Comparison of ENCODE assay signal across 8 mouse cellular contexts in the genomic region with DNA sequence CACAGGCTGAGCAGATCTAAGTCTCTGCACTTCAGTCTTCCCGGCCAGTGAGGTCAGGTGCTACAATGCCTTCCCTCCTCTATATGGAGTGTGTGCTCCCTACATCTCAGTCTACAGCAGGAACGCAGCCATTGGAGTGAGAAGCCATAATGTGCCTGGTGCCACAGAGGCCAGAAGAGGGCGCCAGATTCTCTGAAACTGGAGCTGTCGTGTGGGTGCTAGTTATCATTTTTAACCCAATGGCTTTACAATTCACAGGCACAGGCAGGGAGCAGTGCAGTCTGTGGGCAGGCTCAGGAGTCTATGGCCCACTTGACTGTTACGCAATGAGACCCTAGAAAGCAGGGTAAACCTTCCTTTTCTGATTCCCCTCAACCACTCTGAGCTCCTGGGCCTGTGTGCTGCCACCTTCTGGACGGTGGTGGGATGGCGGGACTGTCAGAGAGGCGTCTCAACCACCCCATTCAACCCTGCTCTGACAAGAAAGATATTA. TPM values are rescaled to one million over a fixed set of nuclear protein-coding genes. Genes with fewer than 3 reads are reported as not detected.
A peak's percentile ranks its signal among the peaks of the same experiment; 100 is the strongest.
DNase-seq lines count a peak whose midpoint lies in the region; ATAC-seq and TF ChIP-seq lines count a peak whose summit lies in the region.

No protein-coding gene starts in this region.

- peak; percentile 88 for TF ChIP-seq CTCF in kidney, postnatal 0 days (IDR thresholded peaks at IDR 0.05; ENCODE audit: low read depth)

- no peak overlapping the region for H3K27ac ChIP-seq in heart, embryonic 14.5 days (replicated peaks in 1 of 2; ENCODE audit: control insufficient read depth in 1 of 2, insufficient read depth in 1 of 2, low read depth in 2 of 2, low read length in 2 of 2)
- no peak overlapping the region for H3K27ac ChIP-seq in kidney, postnatal 0 days
- no peak overlapping the region for H3K27ac ChIP-seq in liver, embryonic 12.5 days
- H3K27ac ChIP-seq in stomach, embryonic 14.5 days (ENCODE audit: low read length), result no peak overlapping the region

- peak; percentile 60 to 82 for DNase-seq in CD8-positive naive resting alpha-beta T cell, adult 2 months (ENCODE audit: low read depth in 2 of 2, low spot score in 2 of 2)
- peak; percentile 68 for DNase-seq in c-Kit-negative CD71-positive TER-119-positive erythroid progenitor cells, embryonic 14.5 days (ENCODE audit: low read depth, low spot score)
- peak; percentile 84 for DNase-seq in kidney, postnatal 0 days (ENCODE audit: low spot score)
- DNase-seq in naive thymus-derived CD4-positive, alpha-beta T cell, adult 2 months (ENCODE audit: low read depth), result peak; percentile 88

- no peaks in the 10 kb centered on the region for H3K36me3 ChIP-seq in heart, embryonic 14.5 days (ENCODE audit: control insufficient read depth, insufficient read depth, low read length)
- H3K36me3 ChIP-seq in kidney, postnatal 0 days (ENCODE audit: insufficient read depth, low read length), result no peaks in the 10 kb centered on the region
- H3K36me3 ChIP-seq in liver, embryonic 12.5 days, result no peaks in the 10 kb centered on the region
- no peaks in the 10 kb centered on the region for H3K36me3 ChIP-seq in stomach, embryonic 14.5 days (ENCODE audit: control insufficient read depth, insufficient read depth, low read length)

- H3K9me3 ChIP-seq in heart, embryonic 14.5 days (ENCODE audit: control insufficient read depth, low read length), result 0 out of 2 replicates have a peak, but pooled peaks cover 1% of the 10 kb centered on the region
- H3K9me3 ChIP-seq in kidney, postnatal 0 days (replicated peaks; ENCODE audit: low read length), result no peaks in the 10 kb centered on the region
- no peaks in the 10 kb centered on the region for H3K9me3 ChIP-seq in liver, embryonic 12.5 days (replicated peaks)
- H3K9me3 ChIP-seq in stomach, embryonic 14.5 days (ENCODE audit: control insufficient read depth, low read depth, low read length), result no peaks in the 10 kb centered on the region

- H3K4me3 ChIP-seq in heart, embryonic 14.5 days (ENCODE audit: control insufficient read depth in 1 of 2, insufficient read depth in 1 of 2, low read depth in 1 of 2, low read length in 2 of 2), result peak overlapping the region in 1 of 2 experiments; percentile 23; a peak in 2 of 4 replicates
- H3K4me3 ChIP-seq in kidney, postnatal 0 days (replicated peaks; ENCODE audit: low read depth, low read length), result peak overlapping the region; percentile 20; the same call in 1 of the 2 replicates
- peak overlapping the region; percentile 18; the same call in 1 of the 2 replicates for H3K4me3 ChIP-seq in liver, embryonic 12.5 days
- no peak overlapping the region for H3K4me3 ChIP-seq in stomach, embryonic 14.5 days (ENCODE audit: low read depth, low read length)

- 4% methylated on average over 8 of the region's 8 CpGs for WGBS in heart, embryonic 14.5 days
- 7% methylated on average over 8 of the region's 8 CpGs for WGBS in kidney, postnatal 0 days
- WGBS in liver, embryonic 12.5 days (ENCODE audit: insufficient replicate concordance), result 6% methylated on average over 8 of the region's 8 CpGs
- WGBS in stomach, embryonic 14.5 days, result 15% methylated on average over 8 of the region's 8 CpGs

- no peaks in the 10 kb centered on the region for H3K4me1 ChIP-seq in heart, embryonic 14.5 days (ENCODE audit: control insufficient read depth in 2 of 2, insufficient read depth in 2 of 2, low read length in 2 of 2)
- no peaks in the 10 kb centered on the region for H3K4me1 ChIP-seq in kidney, postnatal 0 days (replicated peaks; ENCODE audit: insufficient read depth, low read length)
- H3K4me1 ChIP-seq in liver, embryonic 12.5 days, result peaks cover 24% of the 10 kb centered on the region
- H3K4me1 ChIP-seq in stomach, embryonic 14.5 days (ENCODE audit: control insufficient read depth, insufficient read depth, low read length), result 0 out of 2 replicates have a peak, but pooled peaks cover 5% of the 10 kb centered on the region

- peak overlapping the region; percentile 58 for H3K4me2 ChIP-seq in heart, embryonic 14.5 days (ENCODE audit: low read length)
- peak overlapping the region; percentile 50 for H3K4me2 ChIP-seq in kidney, postnatal 0 days (ENCODE audit: low read length)
- peak overlapping the region; percentile 54 for H3K4me2 ChIP-seq in liver, embryonic 12.5 days
- H3K4me2 ChIP-seq in stomach, embryonic 14.5 days (replicated peaks; ENCODE audit: low read depth, low read length), result no peak overlapping the region

- peak; percentile 89 for ATAC-seq in erythroid progenitor cell, adult 5-6 weeks (replicated peaks; ENCODE audit: low FRiP score, poor library complexity, severe bottlenecking)
- ATAC-seq in heart, embryonic 14.5 days (ENCODE audit: insufficient number of reproducible peaks, insufficient read depth, low FRiP score, low read depth), result 0 out of 2 replicates have a peak, but pooled peaks have one; percentile 39
- ATAC-seq in kidney, postnatal 0 days (replicated peaks; ENCODE audit: low FRiP score, low read depth), result peak; percentile 60
- peak; percentile 63; the same call in 1 of the 2 replicates for ATAC-seq in liver, embryonic 12.5 days
- ATAC-seq in stomach, embryonic 14.5 days (ENCODE audit: insufficient number of reproducible peaks, insufficient read depth, low FRiP score, low read depth), result peak; percentile 42; the same call in 1 of the 2 replicates

- no peak overlapping the region for H3K9ac ChIP-seq in heart, embryonic 14.5 days (ENCODE audit: low read length)
- H3K9ac ChIP-seq in kidney, postnatal 0 days (ENCODE audit: low read depth, low read length), result no peak overlapping the region
- H3K9ac ChIP-seq in liver, embryonic 12.5 days, result no peak overlapping the region
- no peak overlapping the region for H3K9ac ChIP-seq in stomach, embryonic 14.5 days (replicated peaks; ENCODE audit: low read depth, low read length)

- no peaks in the 10 kb centered on the region for H3K27me3 ChIP-seq in heart, embryonic 14.5 days (ENCODE audit: control insufficient read depth, insufficient read depth, low read length)
- no peaks in the 10 kb centered on the region for H3K27me3 ChIP-seq in kidney, postnatal 0 days (ENCODE audit: insufficient read depth, low read length)
- peaks cover 21% of the 10 kb centered on the region; the same call in 1 of the 2 replicates for H3K27me3 ChIP-seq in liver, embryonic 12.5 days (replicated peaks)
- no peaks in the 10 kb centered on the region for H3K27me3 ChIP-seq in stomach, embryonic 14.5 days (ENCODE audit: control insufficient read depth, insufficient read depth, low read length)

RNA-seq across cellular contexts. Expression of gene Il22ra1, which starts 18.9 kb away (rescaled TPM):
- not detected in 2 replicates for total RNA-seq in erythroid progenitor cell, adult 5-6 weeks (2015; ENCODE audit: low replicate concordance)
- 0.64 and 3.6 TPM in 2 replicates for total RNA-seq in erythroid progenitor cell, adult 5-6 weeks (2017; ENCODE audit: low replicate concordance)
- polyA plus RNA-seq in heart, embryonic 14.5 days (2014; fragmentation: Nextera tagmentation; extraction: Ambion mirVana), result not detected in 2 replicates
- polyA plus RNA-seq in kidney, postnatal 0 days (2015; fragmentation: Nextera tagmentation; extraction: Ambion mirVana), result 0.04 and 0.08 TPM in 2 replicates
- polyA plus RNA-seq in liver, embryonic 12.5 days (2016; fragmentation: Nextera tagmentation; extraction: Ambion mirVana), result 0.19 and 0.37 TPM in 2 replicates
- polyA plus RNA-seq in stomach, embryonic 14.5 days (2014; fragmentation: Nextera tagmentation; extraction: Ambion mirVana), result 0.33 and 0.60 TPM in 2 replicates

RNA-seq across cellular contexts. Expression of gene Ifnlr1, which starts 23.0 kb away (rescaled TPM):
- total RNA-seq in erythroid progenitor cell, adult 5-6 weeks (2015; ENCODE audit: low replicate concordance), result not detected in 2 replicates
- total RNA-seq in erythroid progenitor cell, adult 5-6 weeks (2017; ENCODE audit: low replicate concordance), result 0.26 TPM in 1 of 2 replicates, not detected in the other
- 0.65 and 0.98 TPM in 2 replicates for polyA plus RNA-seq in heart, embryonic 14.5 days (2014; fragmentation: Nextera tagmentation; extraction: Ambion mirVana)
- 0.83 and 1.3 TPM in 2 replicates for polyA plus RNA-seq in kidney, postnatal 0 days (2015; fragmentation: Nextera tagmentation; extraction: Ambion mirVana)
- 0.06 and 0.07 TPM in 2 replicates for polyA plus RNA-seq in liver, embryonic 12.5 days (2016; fragmentation: Nextera tagmentation; extraction: Ambion mirVana)
- 1.4 and 1.8 TPM in 2 replicates for polyA plus RNA-seq in stomach, embryonic 14.5 days (2014; fragmentation: Nextera tagmentation; extraction: Ambion mirVana)

RNA-seq across cellular contexts. Expression of gene Myom3, which starts 50.4 kb away (rescaled TPM):
- total RNA-seq in erythroid progenitor cell, adult 5-6 weeks (2015; ENCODE audit: low replicate concordance), result not detected in 2 replicates
- not detected in 2 replicates for total RNA-seq in erythroid progenitor cell, adult 5-6 weeks (2017; ENCODE audit: low replicate concordance)
- polyA plus RNA-seq in heart, embryonic 14.5 days (2014; fragmentation: Nextera tagmentation; extraction: Ambion mirVana), result 0.12 TPM in 1 of 2 replicates, not detected in the other
- 0.39 and 0.54 TPM in 2 replicates for polyA plus RNA-seq in kidney, postnatal 0 days (2015; fragmentation: Nextera tagmentation; extraction: Ambion mirVana)
- polyA plus RNA-seq in liver, embryonic 12.5 days (2016; fragmentation: Nextera tagmentation; extraction: Ambion mirVana), result 0.11 and 0.18 TPM in 2 replicates
- polyA plus RNA-seq in stomach, embryonic 14.5 days (2014; fragmentation: Nextera tagmentation; extraction: Ambion mirVana), result 0.09 and 0.31 TPM in 2 replicates

Comparison
In these comparisons a context has a peak if more than half of its experiments do, and no peak if none do; other contexts are left out.
1. ATAC-seq: peak in every context shown above with its lines; median percentile 89 in erythroid progenitor cell, adult 5-6 weeks; 63 in liver, embryonic 12.5 days; 60 in kidney, postnatal 0 days; 42 in stomach, embryonic 14.5 days; 39 in heart, embryonic 14.5 days.